Mouse (Mus musculus): Measurements from ENCODE around the gene Klk12.

Klk12 gene

GRCm38 (mm10) chr7:43796355-43796754 lies 27.7 kb downstream of the Klk12 start:
- DNase-seq (ENCODE audit: low spot score) = no peak

GRCm38 (mm10) chr7:43797333-43797769 lies 28.7 kb downstream of the Klk12 start, which contains the start of gene Klk8:
Gene Klk8 (plus strand): TSS chr7:43797577.
- DNase-seq (ENCODE audit: low spot score) = no peak

DNA sequence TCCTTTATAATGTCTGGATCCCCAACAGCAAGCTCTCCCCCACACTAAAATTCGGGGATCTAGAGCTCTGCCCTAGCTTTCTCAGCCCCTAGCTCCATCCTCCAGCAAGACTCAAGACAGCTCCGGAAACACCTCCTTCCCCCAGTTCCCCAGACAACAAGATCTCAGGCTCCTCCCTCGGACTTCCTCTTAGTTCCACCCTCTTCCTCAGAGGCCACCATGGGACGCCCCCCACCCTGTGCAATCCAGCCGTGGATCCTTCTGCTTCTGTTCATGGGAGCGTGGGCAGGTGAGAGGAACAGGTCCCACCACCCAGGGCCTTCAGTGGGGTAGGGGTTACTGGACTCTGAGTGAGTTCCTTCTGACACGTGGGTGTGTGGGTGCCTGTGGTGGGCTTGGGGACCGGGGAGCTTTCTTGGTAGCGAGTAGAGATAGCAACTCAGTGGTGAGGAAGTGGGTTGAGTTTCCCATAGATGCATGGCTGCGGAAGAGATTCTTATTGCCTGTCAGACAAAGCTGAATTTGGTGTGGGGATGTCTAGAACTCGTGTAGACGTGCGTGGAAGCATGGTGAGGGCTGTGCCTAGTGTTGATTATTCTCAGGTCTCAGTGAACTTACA lies 29.3 kb downstream of the Klk12 start:
- DNase-seq (ENCODE audit: low spot score) = no peak

- no peak for DNase-seq (ENCODE audit: low spot score)
These were observed 31.2 kb downstream of the Klk12 start for GRCm38 (mm10) chr7:43799876-43800275.

DNA sequence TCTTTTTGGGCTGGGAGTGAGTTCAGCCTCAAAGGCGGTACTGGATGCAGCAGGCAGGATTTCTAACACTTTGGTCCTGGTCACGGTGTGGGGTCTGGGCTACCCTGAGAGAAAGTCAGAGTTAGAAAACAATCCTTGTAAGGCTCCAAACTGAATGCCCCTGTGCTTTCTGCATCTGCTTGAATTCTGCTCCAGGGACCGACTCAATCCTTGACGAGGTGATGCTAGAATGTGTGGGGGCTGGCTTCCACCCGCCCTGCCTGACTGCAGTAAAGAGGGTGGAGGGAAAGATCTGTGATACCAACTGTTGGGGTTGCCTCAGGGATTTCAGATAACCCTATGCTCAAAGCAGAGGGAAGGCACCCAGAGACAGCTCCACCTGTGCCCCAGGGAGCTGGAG lies 42.3 kb downstream of the Klk12 start, which contains the start of gene Klk7:
Klk7 (plus strand) TSS at position 301 of the 400 bp plus-strand sequence.
- no peak for DNase-seq (ENCODE audit: low spot score)

GRCm38 (mm10) chr7:43815211-43815610 lies 46.5 kb downstream of the Klk12 start:
- no peak for DNase-seq (ENCODE audit: low spot score)

GRCm38 (mm10) chr7:43816746-43817145 lies 48.0 kb downstream of the Klk12 start:
- DNase-seq (ENCODE audit: low spot score) = no peak

DNA sequence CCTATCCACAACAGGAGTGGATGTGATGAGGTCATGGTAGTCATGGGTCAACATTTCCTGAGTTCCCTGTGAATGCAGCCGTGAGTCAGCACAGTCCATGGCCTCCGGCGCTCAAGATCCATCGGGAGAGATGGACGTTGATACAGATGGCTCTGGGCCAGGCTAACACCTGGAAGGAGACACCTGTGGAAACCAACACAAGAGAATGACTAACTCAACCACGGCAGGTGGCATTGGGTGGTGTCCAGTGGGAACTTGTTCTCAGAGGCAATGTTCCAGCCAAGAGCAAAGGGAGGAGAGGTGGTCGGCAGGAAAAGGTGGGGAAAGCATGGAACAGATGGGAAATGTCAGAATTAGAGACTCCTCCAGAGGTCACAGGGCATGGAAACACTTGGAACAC lies 52.9 kb downstream of the Klk12 start:
- DNase-seq (ENCODE audit: low spot score) = no peak

Measured in layer of hippocampus, adult 9-10 months (tissue).